Comparison of ENCODE assay signal across 8 mouse cellular contexts in genomic region chr5:37289236-37289635, GRCm38 (mm10). TPM values are rescaled to one million over a fixed set of nuclear protein-coding genes. Genes with fewer than 3 reads are reported as not detected.
A peak's percentile ranks its signal among the peaks of the same experiment; 100 is the strongest.
DNase-seq lines count a peak whose midpoint lies in the region; ATAC-seq lines count a peak whose summit lies in the region.

No protein-coding gene starts in this region.

- H3K4me1 ChIP-seq in forebrain, embryonic 12.5 days = no peaks in the 10 kb centered on the region
- no peaks in the 10 kb centered on the region for H3K4me1 ChIP-seq in midbrain, embryonic 15.5 days

- ATAC-seq in CD4-positive, CD25-positive, alpha-beta regulatory T cell, adult 4 months = no peak
- ATAC-seq in forebrain, embryonic 12.5 days (ENCODE audit: low FRiP score) = peak; percentile 27; the same call in 1 of the 2 replicates
- peak; percentile 38 for ATAC-seq in midbrain, embryonic 15.5 days (replicated peaks)

- H3K36me3 ChIP-seq in forebrain, embryonic 12.5 days (replicated peaks) = peaks cover 75% of the 10 kb centered on the region
- H3K36me3 ChIP-seq in midbrain, embryonic 15.5 days (replicated peaks) = peaks cover 68% of the 10 kb centered on the region

- DNase-seq in CD4-positive, CD25-positive, alpha-beta regulatory T cell, adult 2 months (ENCODE audit: low read depth, low spot score) = peak; percentile 45
- DNase-seq in urinary bladder, postnatal 14 days (ENCODE audit: low spot score) = peak; percentile 17
- no peak for DNase-seq in urinary bladder, postnatal 4 days (ENCODE audit: low spot score in 2 of 2)
- peak; percentile 54 for DNase-seq in layer of hippocampus, adult 9-10 months (ENCODE audit: low spot score)
- DNase-seq in thymus, postnatal 4 days = peak; percentile 63

- H3K9me3 ChIP-seq in forebrain, embryonic 12.5 days = no peaks in the 10 kb centered on the region
- no peaks in the 10 kb centered on the region for H3K9me3 ChIP-seq in midbrain, embryonic 15.5 days

- H3K4me2 ChIP-seq in forebrain, embryonic 12.5 days = no peak overlapping the region
- no peak overlapping the region for H3K4me2 ChIP-seq in midbrain, embryonic 15.5 days

- no peak overlapping the region for H3K9ac ChIP-seq in forebrain, embryonic 12.5 days
- no peak overlapping the region for H3K9ac ChIP-seq in midbrain, embryonic 15.5 days

- no peak overlapping the region for H3K27ac ChIP-seq in forebrain, embryonic 12.5 days
- H3K27ac ChIP-seq in midbrain, embryonic 15.5 days = 0 out of 2 replicates have a peak overlapping the region, but pooled peaks have one; percentile 18

- no peaks in the 10 kb centered on the region for H3K27me3 ChIP-seq in forebrain, embryonic 12.5 days
- no peaks in the 10 kb centered on the region for H3K27me3 ChIP-seq in midbrain, embryonic 15.5 days (replicated peaks)

- H3K4me3 ChIP-seq in forebrain, embryonic 12.5 days (replicated peaks) = no peak overlapping the region
- no peak overlapping the region for H3K4me3 ChIP-seq in midbrain, embryonic 15.5 days

- 24% methylated on average over 3 of the region's 3 CpGs for WGBS in forebrain, embryonic 12.5 days
- 18% methylated on average over 3 of the region's 3 CpGs for WGBS in midbrain, embryonic 15.5 days

RNA-seq across cellular contexts. Expression of gene Evc, which starts 47.5 kb away (rescaled TPM):
- polyA plus RNA-seq in CD4-positive, CD25-positive, alpha-beta regulatory T cell, adult 4 months (2017; shearing (Covaris generic)) = not detected
- polyA plus RNA-seq in forebrain, embryonic 12.5 days (2016; fragmentation: Nextera tagmentation; extraction: Ambion mirVana) = 23.4 and 24.2 TPM in 2 replicates
- polyA plus RNA-seq in midbrain, embryonic 15.5 days (2015; fragmentation: Nextera tagmentation; extraction: Ambion mirVana) = 3.7 and 4.4 TPM in 2 replicates

RNA-seq across cellular contexts. Expression of gene Crmp1, which starts 47.5 kb away (rescaled TPM):
- polyA plus RNA-seq in CD4-positive, CD25-positive, alpha-beta regulatory T cell, adult 4 months (2017; shearing (Covaris generic)) = 10 to 100 TPM; 10.1 to 13.9 TPM
- polyA plus RNA-seq in forebrain, embryonic 12.5 days (2016; fragmentation: Nextera tagmentation; extraction: Ambion mirVana) = 352 and 405 TPM in 2 replicates
- polyA plus RNA-seq in midbrain, embryonic 15.5 days (2015; fragmentation: Nextera tagmentation; extraction: Ambion mirVana) = 945 and 977 TPM in 2 replicates

RNA-seq across cellular contexts. Expression of gene Evc2, which starts 49.1 kb away (rescaled TPM):
- polyA plus RNA-seq in CD4-positive, CD25-positive, alpha-beta regulatory T cell, adult 4 months (2017; shearing (Covaris generic)) = not detected
- 14.1 and 15.4 TPM in 2 replicates for polyA plus RNA-seq in forebrain, embryonic 12.5 days (2016; fragmentation: Nextera tagmentation; extraction: Ambion mirVana)
- 5.5 and 7.2 TPM in 2 replicates for polyA plus RNA-seq in midbrain, embryonic 15.5 days (2015; fragmentation: Nextera tagmentation; extraction: Ambion mirVana)

Comparison
In these comparisons a context has a peak if more than half of its experiments do, and no peak if none do; other contexts are left out.
1. DNase-seq: peak in CD4-positive, CD25-positive, alpha-beta regulatory T cell, adult 2 months (single experiment), urinary bladder, postnatal 14 days (single experiment), layer of hippocampus, adult 9-10 months (single experiment) and thymus, postnatal 4 days (single experiment); none in urinary bladder, postnatal 4 days (0 of 2).
2. RNA of gene Crmp1, which starts 47.5 kb away (polyA plus RNA-seq): 945 to 977 TPM in midbrain, embryonic 15.5 days and 352 to 405 TPM in forebrain, embryonic 12.5 days; 10.1 to 13.9 TPM in CD4-positive, CD25-positive, alpha-beta regulatory T cell, adult 4 months; every median in the first group is over 10 times any median in the second.